Mouse (Mus musculus): ENCODE measurements around the gene Drd4. TPM values are rescaled to one million over a fixed set of nuclear protein-coding genes. Genes with fewer than 3 reads are reported as not detected.

The Drd4 gene
- polyA plus RNA-seq, 1 experiment from 2014 or later = 0.33 TPM

GRCm38 (mm10) chr7:141281442-141281841 lies 10.4 kb upstream of the Drd4 start:
- Histone ChIP-seq H3K27me3 (replicated peaks; ENCODE audit: control insufficient read depth, insufficient read depth, low read length) (no peaks in the 10 kb centered on the region), H3K4me3 (ENCODE audit: low read depth, low read length) (no peak overlapping the region), H3K9ac (ENCODE audit: low read depth, low read length) (no peak overlapping the region), H3K9me3 (ENCODE audit: control insufficient read depth) (no peaks in the 10 kb centered on the region), H3K4me1 (replicated peaks; ENCODE audit: control insufficient read depth, insufficient read depth, low read length) (0 out of 2 replicates have a peak, but pooled peaks cover 6% of the 10 kb centered on the region), H3K27ac (ENCODE audit: low read depth, low read length) (no peak overlapping the region), H3K4me2 (replicated peaks; ENCODE audit: low read depth) (no peak overlapping the region), H3K36me3 (ENCODE audit: control insufficient read depth, insufficient read depth) (no peaks in the 10 kb centered on the region)
- WGBS = 58% methylated on average over 6 of the region's 6 CpGs
- ATAC-seq = no peak
- no peak for TF ChIP-seq CTCF (IDR thresholded peaks at IDR 0.05; ENCODE audit: low read depth)

DNA sequence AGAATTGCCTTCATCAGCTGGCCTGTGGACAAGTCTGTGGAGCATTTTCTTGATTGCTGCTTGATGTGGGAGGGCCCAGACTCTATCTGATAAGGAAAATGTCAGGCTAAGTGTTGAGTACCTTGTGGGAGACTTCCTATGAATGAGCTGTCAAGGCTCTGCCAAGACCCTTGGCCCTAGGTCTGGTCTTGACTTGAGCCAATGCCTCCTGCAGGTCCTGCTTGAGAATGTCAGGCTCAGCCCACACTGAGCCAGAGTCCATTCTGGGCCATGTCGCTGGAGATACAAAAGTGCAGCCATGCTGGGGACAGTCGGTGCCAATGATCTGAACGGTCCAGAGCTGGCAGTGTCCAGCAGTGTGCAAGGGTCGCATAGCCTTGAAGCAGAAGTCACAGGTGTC lies 9.1 kb upstream of the Drd4 start:
- Histone ChIP-seq H3K9me3 (ENCODE audit: control insufficient read depth) (no peaks in the 10 kb centered on the region), H3K4me3 (ENCODE audit: low read depth, low read length) (no peak overlapping the region), H3K27me3 (replicated peaks; ENCODE audit: control insufficient read depth, insufficient read depth, low read length) (no peaks in the 10 kb centered on the region), H3K4me1 (replicated peaks; ENCODE audit: control insufficient read depth, insufficient read depth, low read length) (0 out of 2 replicates have a peak, but pooled peaks cover 6% of the 10 kb centered on the region), H3K27ac (ENCODE audit: low read depth, low read length) (no peak overlapping the region), H3K9ac (ENCODE audit: low read depth, low read length) (no peak overlapping the region), H3K4me2 (replicated peaks; ENCODE audit: low read depth) (no peak overlapping the region), H3K36me3 (ENCODE audit: control insufficient read depth, insufficient read depth) (no peaks in the 10 kb centered on the region)
- no peak for TF ChIP-seq CTCF (IDR thresholded peaks at IDR 0.05; ENCODE audit: low read depth)
- 81% methylated on average over 4 of the region's 4 CpGs for WGBS
- no peak for ATAC-seq

GRCm38 (mm10) chr7:141288042-141288441 lies 3.8 kb upstream of the Drd4 start:
- no peak for ATAC-seq
- 81% methylated on average over 3 of the region's 3 CpGs for WGBS
- Histone ChIP-seq H3K4me1 (replicated peaks; ENCODE audit: control insufficient read depth, insufficient read depth, low read length) (peaks cover 5% of the 10 kb centered on the region; the same call in 1 of the 2 replicates), H3K27me3 (replicated peaks; ENCODE audit: control insufficient read depth, insufficient read depth, low read length) (peaks cover 20% of the 10 kb centered on the region), H3K9me3 (ENCODE audit: control insufficient read depth) (no peaks in the 10 kb centered on the region), H3K4me2 (replicated peaks; ENCODE audit: low read depth) (no peak overlapping the region), H3K4me3 (ENCODE audit: low read depth, low read length) (no peak overlapping the region), H3K27ac (ENCODE audit: low read depth, low read length) (no peak overlapping the region), H3K36me3 (ENCODE audit: control insufficient read depth, insufficient read depth) (no peaks in the 10 kb centered on the region), H3K9ac (ENCODE audit: low read depth, low read length) (no peak overlapping the region)
- TF ChIP-seq CTCF (IDR thresholded peaks at IDR 0.05; ENCODE audit: low read depth) = no peak

GRCm38 (mm10) chr7:141292583-141293388 lies 980 bp downstream of the Drd4 start:
- Histone ChIP-seq H3K27ac (ENCODE audit: low read depth, low read length) (no peak overlapping the region), H3K9ac (ENCODE audit: low read depth, low read length) (no peak overlapping the region), H3K9me3 (ENCODE audit: control insufficient read depth) (no peaks in the 10 kb centered on the region), H3K4me2 (replicated peaks; ENCODE audit: low read depth) (no peak overlapping the region), H3K4me3 (ENCODE audit: low read depth, low read length) (no peak overlapping the region), H3K27me3 (replicated peaks; ENCODE audit: control insufficient read depth, insufficient read depth, low read length) (peaks cover 42% of the 10 kb centered on the region), H3K4me1 (replicated peaks; ENCODE audit: control insufficient read depth, insufficient read depth, low read length) (peaks cover 5% of the 10 kb centered on the region; the same call in 1 of the 2 replicates), H3K36me3 (ENCODE audit: control insufficient read depth, insufficient read depth) (peaks cover 8% of the 10 kb centered on the region; the same call in 1 of the 2 replicates)
- no peak for ATAC-seq
- 70% methylated on average over 15 of the region's 15 CpGs for WGBS
- TF ChIP-seq CTCF (IDR thresholded peaks at IDR 0.05; ENCODE audit: low read depth) = no peak

DNA sequence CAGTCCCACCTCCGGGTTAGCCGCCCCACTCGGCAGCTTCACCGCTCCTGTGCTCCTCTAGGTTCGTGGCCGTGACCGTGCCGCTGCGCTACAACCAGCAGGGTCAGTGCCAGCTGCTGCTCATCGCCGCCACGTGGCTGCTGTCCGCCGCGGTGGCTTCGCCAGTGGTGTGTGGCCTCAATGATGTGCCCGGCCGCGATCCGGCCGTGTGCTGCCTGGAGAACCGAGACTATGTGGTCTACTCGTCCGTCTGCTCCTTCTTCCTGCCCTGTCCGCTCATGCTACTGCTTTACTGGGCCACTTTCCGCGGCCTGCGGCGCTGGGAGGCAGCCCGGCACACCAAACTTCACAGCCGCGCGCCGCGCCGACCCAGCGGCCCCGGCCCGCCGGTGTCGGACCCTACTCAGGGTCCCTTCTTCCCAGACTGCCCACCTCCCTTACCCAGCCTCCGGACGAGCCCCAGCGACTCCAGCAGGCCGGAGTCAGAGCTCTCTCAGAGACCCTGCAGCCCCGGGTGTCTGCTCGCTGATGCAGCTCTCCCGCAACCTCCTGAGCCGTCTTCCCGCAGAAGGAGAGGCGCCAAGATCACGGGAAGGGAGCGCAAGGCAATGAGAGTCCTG lies 2.2 kb downstream of the Drd4 start:
- Histone ChIP-seq H3K4me3 (ENCODE audit: low read depth, low read length) (peak overlapping the region; percentile 27), H3K4me2 (replicated peaks; ENCODE audit: low read depth) (peak overlapping the region; percentile 61), H3K36me3 (ENCODE audit: control insufficient read depth, insufficient read depth) (peaks cover 10% of the 10 kb centered on the region; the same call in 1 of the 2 replicates), H3K4me1 (replicated peaks; ENCODE audit: control insufficient read depth, insufficient read depth, low read length) (peaks cover 5% of the 10 kb centered on the region; the same call in 1 of the 2 replicates), H3K27me3 (replicated peaks; ENCODE audit: control insufficient read depth, insufficient read depth, low read length) (peaks cover 42% of the 10 kb centered on the region), H3K27ac (ENCODE audit: low read depth, low read length) (no peak overlapping the region), H3K9me3 (ENCODE audit: control insufficient read depth) (no peaks in the 10 kb centered on the region), H3K9ac (ENCODE audit: low read depth, low read length) (peak overlapping the region; percentile 42)
- peak; percentile 47 for TF ChIP-seq CTCF (IDR thresholded peaks at IDR 0.05; ENCODE audit: low read depth)
- 1% methylated on average over 53 of the region's 53 CpGs for WGBS
- ATAC-seq = peak; percentile 15; the same call in 1 of the 2 replicates

DNA sequence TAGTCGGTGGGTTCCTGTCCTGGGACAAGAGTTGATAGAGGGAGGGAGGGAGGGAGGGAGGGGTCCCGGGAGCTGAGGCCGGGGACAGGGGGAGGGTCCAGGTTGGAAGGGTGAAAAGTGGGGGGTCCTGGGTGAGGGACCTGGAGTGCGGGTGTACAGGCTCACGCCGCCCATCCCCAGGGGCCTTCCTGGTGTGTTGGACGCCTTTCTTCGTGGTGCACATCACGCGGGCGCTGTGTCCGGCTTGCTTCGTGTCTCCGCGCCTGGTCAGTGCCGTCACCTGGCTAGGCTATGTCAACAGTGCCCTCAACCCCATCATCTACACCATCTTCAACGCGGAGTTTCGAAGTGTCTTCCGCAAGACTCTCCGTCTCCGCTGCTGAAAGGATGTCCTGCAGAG lies 2.7 kb downstream of the Drd4 start:
- Histone ChIP-seq H3K4me1 (replicated peaks; ENCODE audit: control insufficient read depth, insufficient read depth, low read length) (peaks cover 5% of the 10 kb centered on the region; the same call in 1 of the 2 replicates), H3K4me2 (replicated peaks; ENCODE audit: low read depth) (peak overlapping the region; percentile 61), H3K9ac (ENCODE audit: low read depth, low read length) (no peak overlapping the region), H3K27me3 (replicated peaks; ENCODE audit: control insufficient read depth, insufficient read depth, low read length) (peaks cover 42% of the 10 kb centered on the region), H3K27ac (ENCODE audit: low read depth, low read length) (no peak overlapping the region), H3K36me3 (ENCODE audit: control insufficient read depth, insufficient read depth) (peaks cover 10% of the 10 kb centered on the region; the same call in 1 of the 2 replicates), H3K4me3 (ENCODE audit: low read depth, low read length) (peak overlapping the region; percentile 27), H3K9me3 (ENCODE audit: control insufficient read depth) (no peaks in the 10 kb centered on the region)
- ATAC-seq = no peak
- TF ChIP-seq CTCF (IDR thresholded peaks at IDR 0.05; ENCODE audit: low read depth) = no peak
- WGBS = 13% methylated on average over 22 of the region's 22 CpGs

All from intestine, postnatal 0 days (tissue).